Mouse (Mus musculus) common myeloid progenitor, adult 5-6 weeks (primary cell): Measurements from ENCODE around the gene Clec5a. TPM values are rescaled to one million over a fixed set of nuclear protein-coding genes. Genes with fewer than 3 reads are reported as not detected.
"Not testable (repeated sequence)": the region's sequence is repeated elsewhere in the genome, so short reads cannot be mapped to it uniquely, and the experiment has no call there.

Experiments
- ATAC-seq: replicated peaks from 2 replicates; pipeline ENCODE4 v1.8.0; 2016; ENCODE audit warnings: low read depth, mild to moderate bottlenecking, moderate TSS enrichment, inconsistent platforms; ENCODE audit not compliant: poor library complexity, severe bottlenecking
- total RNA-seq: library from RNA; stranded (forward); fragments of 200-1000, 187-1606 nt; gene quantifications from 2 replicates; pipeline ENCODE4 v1.2.3, GENCODE M21; 2017

Gene Clec5a
- total RNA-seq, result 4.2 and 6.4 TPM in 2 replicates

GRCm38 (mm10) chr6:40585645-40586044, at the start of gene Clec5a:
Gene Clec5a, minus strand, starts transcription at chr6:40585821.
- peak; percentile 59 for ATAC-seq

GRCm38 (mm10) chr6:40634640-40635071, 49.0 kb upstream of the Clec5a start:
- no peak for ATAC-seq

GRCm38 (mm10) chr6:40628406-40629000, 42.9 kb upstream of the Clec5a start, which contains the start of gene Mgam:
Gene Mgam, plus strand, starts transcription at chr6:40628831.
- no peak for ATAC-seq

GRCm38 (mm10) chr6:40626111-40626510, 40.5 kb upstream of the Clec5a start:
- no peak for ATAC-seq

GRCm38 (mm10) chr6:40617965-40618364, 32.3 kb upstream of the Clec5a start:
- ATAC-seq, result peak; percentile 83; the same call in 1 of the 2 replicates

- ATAC-seq, result peak; percentile 45; the same call in 1 of the 2 replicates
Observed at GRCm38 (mm10) chr6:40613260-40613852, 27.7 kb upstream of the Clec5a start, which contains the start of gene Tas2r138. Gene Tas2r138, minus strand, starts transcription at chr6:40613310.

- no peak for ATAC-seq
Observed at GRCm38 (mm10) chr6:40610244-40610643, 24.6 kb upstream of the Clec5a start.

GRCm38 (mm10) chr6:40607431-40607830, 21.8 kb upstream of the Clec5a start:
- peak; percentile 25; the same call in 1 of the 2 replicates for ATAC-seq

- not testable (repeated sequence) for ATAC-seq
Observed at GRCm38 (mm10) chr6:40598546-40598945, 12.9 kb upstream of the Clec5a start.

- ATAC-seq, result peak; percentile 91
Observed at GRCm38 (mm10) chr6:40594804-40595550, 9.4 kb upstream of the Clec5a start.

- peak; percentile 49 for ATAC-seq
Observed at GRCm38 (mm10) chr6:40588346-40588745, 2.7 kb upstream of the Clec5a start.

- peak; percentile 79 for ATAC-seq
Observed at GRCm38 (mm10) chr6:40584336-40584735, 1.3 kb downstream of the Clec5a start.

GRCm38 (mm10) chr6:40576305-40576704, 9.3 kb downstream of the Clec5a start:
- peak; percentile 85 for ATAC-seq

- peak; percentile 72 for ATAC-seq
Observed at GRCm38 (mm10) chr6:40573618-40574017, 12.0 kb downstream of the Clec5a start.

- no peak for ATAC-seq
Observed at GRCm38 (mm10) chr6:40569187-40569586, 16.4 kb downstream of the Clec5a start, which contains the start of gene Olfr460. Gene Olfr460, plus strand, starts transcription at chr6:40569487.

- ATAC-seq, result no peak
Observed at GRCm38 (mm10) chr6:40554950-40555349, 30.7 kb downstream of the Clec5a start, which contains the start of gene Olfr461. Gene Olfr461, minus strand, starts transcription at chr6:40555050.

- ATAC-seq, result 0 out of 2 replicates have a peak, but pooled peaks have one; percentile 32
Observed at GRCm38 (mm10) chr6:40544690-40545089, 40.9 kb downstream of the Clec5a start.
